Mouse (Mus musculus) megakaryocyte, adult 5-6 weeks (primary cell): ENCODE data around the gene Traf7. TPM values are rescaled to one million over a fixed set of nuclear protein-coding genes. Genes with fewer than 3 reads are reported as not detected.

Source experiments
- ATAC-seq: 2 replicates; pipeline ENCODE4 v1.8.0; 2016; ENCODE audit warnings: mild to moderate bottlenecking, inconsistent platforms; ENCODE audit not compliant: poor library complexity, severe bottlenecking
- total RNA-seq, 2 experiments: library from RNA; stranded (forward) in 1 of 2; stranded (reverse) in 1 of 2; fragments of 153-499, 151-499 nt in 1 of 2; fragments of 221-1000, 200-1000 nt in 1 of 2; gene quantifications; 2 replicates each; pipeline versions ENCODE4 v1.2.3 to v1.2.4; 2015 to 2017

Gene Traf7
- total RNA-seq, 2 experiments from 2014 or later = 46.4 to 82.8 TPM

DNA sequence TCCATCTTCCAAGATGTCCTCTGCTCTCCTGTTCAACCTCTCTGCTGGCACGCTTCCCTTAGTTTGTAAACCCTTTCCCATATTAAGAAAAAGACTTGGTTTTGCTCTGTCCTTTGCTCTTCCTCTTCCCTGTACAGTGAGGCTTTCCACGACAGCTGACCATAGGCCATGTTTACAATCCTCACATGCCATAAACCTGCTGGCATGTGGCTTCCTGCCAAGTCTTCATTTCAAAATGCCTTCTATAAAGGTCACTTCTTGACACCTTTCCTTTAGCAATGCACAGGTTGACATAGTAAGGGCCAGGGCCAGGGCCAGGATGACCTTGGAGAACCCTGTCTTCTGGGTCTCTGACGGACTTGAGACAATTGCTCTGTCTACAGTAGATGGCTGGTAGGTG is 18.5 kb upstream of the Traf7 start:
- ATAC-seq = no peak

DNA sequence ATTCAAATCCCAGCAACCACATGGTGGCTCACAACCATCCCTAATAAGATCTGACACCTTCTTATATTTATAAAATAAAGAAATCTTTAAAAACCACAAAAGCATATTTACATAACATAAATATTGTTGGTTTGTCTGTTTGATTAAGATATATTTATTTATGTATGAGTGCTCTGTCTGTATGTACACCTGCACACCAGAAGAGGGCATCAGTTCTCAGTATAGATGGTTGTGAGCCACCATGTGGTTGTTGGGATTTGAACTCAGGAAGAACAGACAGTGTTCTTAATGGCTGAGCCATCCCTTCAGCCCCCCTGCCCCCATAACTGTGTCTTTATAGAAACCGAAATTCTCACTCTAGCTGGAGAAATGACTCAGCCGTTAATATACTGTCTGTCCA is 17.5 kb upstream of the Traf7 start:
- ATAC-seq = no peak

DNA sequence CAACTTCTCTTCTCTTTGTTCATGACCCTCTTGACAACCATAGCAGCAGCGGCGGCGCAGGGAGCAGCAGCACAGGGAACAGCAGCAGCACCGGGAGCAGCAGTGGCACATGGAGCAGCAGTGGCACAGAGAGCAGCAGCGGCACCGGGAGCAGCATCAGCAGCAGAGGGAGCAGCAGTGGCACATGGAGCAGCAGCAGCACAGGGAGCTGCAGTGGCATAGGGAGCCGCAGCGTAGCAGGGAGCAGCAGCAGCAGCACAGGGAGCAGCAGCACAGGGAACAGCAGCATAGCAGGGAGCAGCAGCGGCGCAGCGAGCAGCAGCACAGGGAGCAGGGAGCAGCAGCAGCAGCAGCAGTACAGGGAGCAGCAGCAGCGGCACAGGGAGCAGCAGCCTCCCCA is 16.9 kb upstream of the Traf7 start:
- ATAC-seq = no peak

DNA sequence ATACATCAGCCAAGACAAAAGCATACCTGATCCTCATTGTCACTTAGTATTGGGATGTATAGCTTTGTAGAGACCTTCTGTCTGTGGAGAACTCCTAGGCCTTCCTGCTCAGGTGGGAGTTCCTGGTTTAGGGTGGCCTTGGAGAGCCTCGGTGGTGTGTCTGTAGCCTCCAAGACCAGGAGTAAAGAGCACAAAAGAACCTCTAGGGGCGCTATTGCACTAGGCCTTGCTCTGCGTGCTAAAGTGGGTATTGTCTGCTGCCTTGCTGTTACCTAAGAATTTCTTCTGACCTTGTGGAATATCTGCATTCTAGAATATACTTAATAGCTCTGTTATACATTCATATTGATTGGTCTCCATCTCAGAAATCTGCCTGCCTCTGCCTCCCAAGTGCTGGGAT is 12.6 kb upstream of the Traf7 start:
- ATAC-seq = peak; percentile 97

DNA sequence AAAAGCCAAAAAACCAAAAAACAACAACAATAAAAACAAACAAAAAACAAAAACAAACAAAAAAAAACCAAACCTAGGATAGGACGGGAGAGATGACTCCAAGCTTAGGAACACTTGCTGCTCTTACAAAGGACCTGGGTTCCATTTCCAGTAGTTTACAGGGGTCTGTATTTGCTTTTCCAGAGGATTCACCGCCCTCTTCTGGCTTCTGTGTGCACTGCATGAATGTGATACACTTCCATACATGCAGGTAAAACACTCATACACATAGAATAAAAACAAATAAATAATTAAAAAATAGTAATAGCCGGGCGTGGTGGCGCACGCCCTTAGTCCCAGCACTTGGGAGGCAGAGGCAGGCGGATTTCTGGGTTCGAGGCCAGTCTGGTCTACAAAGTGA is 11.2 kb upstream of the Traf7 start:
- ATAC-seq = no peak

DNA sequence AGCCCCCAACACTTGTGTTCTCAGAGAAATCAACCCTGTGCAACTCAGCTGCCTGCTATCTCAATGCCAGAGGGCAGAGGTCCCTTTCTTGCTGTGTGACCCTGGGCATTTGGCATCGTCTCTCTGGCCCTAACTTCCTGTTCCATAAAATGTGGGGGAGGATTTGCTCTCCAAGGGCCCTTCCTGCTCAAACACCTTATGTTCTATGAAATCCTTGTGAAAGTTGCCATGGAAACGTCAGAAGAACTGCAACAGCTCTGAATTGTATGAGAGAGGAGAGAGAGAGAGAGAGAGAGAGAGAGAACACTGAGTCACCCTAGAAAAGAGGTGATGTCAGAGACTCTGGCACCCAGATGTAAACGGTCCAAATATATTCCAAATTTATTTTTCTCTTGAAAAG is 9.8 kb upstream of the Traf7 start:
- ATAC-seq = no peak

DNA sequence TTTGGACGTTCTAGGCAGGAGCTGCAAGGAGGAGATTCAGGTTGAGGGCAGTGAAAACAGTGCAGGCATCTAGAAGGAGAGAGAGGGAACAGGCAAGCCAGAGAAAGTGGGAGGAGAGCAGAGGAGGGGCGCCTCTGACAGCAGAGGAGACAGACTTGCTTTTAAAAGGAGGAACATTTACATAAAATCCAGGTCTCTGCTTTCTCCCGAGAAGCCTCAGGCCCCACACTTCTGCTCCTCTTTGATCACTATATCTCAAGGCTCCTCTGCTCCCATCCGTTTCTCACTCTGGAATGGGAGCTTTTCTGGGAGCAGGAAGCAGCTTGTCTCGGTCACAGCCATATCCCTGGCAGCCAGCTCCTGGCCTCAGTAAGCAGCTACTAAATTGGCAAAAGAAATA is 7.6 kb upstream of the Traf7 start:
- ATAC-seq = no peak

DNA sequence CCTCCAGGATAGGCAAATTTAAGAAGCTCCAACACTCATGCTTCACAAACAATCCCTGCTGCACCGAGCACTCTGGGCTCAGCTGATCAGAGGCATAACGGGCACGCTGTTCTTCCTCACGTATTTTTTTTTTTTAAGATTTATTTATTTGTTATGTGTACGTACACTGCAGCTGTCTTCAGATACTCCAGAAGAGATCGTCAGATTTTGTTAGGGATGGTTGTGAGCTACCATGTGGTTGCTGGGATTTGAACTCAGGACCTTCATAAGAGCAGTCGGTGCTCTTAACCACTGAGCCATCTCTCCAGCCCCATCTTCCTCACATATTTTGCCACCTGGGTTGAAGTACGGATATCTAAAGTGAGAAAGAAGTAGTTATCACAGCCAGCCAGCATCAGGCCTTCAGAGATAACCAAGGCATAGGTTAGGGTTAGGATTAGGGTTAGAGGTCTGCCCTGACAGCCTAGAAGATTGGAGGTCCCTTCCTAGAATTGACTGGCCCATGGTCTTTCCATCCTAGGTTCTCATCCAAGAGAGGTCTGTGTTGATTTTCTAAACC is 6.5 kb upstream of the Traf7 start, which contains the start of gene Rab26:
Rab26 (minus strand) TSS at position 51 of the 559 bp plus-strand sequence.
- ATAC-seq = no peak

DNA sequence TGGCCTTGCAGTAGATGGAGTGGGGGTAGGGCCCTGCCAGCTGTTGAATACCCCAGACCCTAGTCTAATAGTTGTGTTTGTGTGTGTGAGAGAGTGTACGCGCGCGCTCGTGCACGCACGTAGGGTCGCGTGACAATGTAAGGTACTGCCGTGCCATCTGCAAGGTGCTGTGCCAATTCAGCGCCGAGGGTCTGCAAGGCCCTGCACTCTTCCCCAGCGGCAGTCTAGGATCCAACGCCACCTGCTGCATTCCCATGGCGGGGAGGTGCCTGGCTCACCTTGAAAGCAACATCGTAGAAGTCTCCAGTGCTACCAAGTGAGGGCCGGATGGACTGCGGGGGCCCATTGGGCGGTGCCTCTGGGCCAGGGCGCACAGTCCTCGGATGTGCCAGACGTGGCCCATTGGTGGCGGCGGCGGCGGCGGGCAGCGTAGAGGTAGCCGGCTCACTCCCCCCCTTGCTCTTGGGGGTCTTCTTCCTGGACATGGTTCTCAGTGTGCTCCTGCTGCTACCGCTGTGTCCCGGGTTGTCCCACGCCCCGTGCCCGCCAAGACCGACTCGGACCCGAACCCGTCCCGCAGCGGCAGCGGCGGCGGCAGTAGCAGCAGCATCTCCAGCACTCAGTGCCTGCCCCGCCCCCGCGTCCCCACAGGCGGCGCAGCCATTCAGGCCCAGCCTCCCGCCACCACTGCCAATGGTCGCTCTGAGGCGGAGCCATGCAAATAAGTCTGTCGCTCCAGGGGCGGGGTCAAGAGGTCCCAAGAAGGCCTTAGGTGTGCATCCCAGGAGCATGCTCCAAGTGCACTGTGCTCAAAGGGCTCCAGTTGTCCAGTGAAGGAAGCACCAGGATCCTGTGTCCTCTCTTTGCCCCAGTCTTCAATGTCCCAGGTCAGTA is 5.6 kb upstream of the Traf7 start:
- peak; percentile 93 for ATAC-seq

DNA sequence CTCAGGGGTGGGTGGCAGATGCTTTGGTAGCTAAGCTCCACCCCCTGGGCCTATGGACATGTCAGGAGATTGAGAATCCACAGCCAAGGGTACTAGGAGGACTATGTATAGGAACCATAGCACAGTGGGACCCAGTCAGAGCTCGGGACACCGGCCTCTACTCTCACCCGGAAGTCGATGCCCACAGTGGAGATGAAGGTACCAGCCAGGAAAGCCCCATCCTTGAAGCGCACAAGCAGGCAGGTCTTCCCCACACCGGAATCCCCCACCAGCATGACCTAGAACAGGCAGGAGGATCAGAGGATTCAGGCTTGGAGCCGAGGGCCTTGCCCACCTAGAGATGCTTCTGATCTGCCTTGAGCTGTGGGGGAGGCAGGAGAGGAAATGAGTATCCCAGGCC is 4.3 kb upstream of the Traf7 start:
- ATAC-seq = no peak

DNA sequence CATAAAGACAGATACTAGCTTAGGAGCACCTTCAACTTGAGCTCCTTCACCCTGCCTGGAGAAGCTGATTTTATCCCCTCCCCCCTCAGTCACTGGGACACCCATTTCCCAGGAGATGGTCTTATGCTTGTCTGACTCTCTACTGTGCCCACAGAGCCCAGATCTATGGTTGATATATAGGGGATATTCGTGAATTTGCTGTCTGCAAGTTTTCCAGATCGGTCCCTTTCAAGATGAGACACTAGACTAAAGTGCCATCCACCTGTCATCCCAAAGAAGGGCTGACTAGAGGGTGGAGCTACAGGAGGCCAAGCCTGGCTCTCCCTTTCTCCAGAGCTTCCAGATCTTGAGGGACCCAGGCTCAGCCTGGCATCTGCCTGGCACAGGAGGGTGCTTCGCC is 3.3 kb upstream of the Traf7 start:
- ATAC-seq = no peak

DNA sequence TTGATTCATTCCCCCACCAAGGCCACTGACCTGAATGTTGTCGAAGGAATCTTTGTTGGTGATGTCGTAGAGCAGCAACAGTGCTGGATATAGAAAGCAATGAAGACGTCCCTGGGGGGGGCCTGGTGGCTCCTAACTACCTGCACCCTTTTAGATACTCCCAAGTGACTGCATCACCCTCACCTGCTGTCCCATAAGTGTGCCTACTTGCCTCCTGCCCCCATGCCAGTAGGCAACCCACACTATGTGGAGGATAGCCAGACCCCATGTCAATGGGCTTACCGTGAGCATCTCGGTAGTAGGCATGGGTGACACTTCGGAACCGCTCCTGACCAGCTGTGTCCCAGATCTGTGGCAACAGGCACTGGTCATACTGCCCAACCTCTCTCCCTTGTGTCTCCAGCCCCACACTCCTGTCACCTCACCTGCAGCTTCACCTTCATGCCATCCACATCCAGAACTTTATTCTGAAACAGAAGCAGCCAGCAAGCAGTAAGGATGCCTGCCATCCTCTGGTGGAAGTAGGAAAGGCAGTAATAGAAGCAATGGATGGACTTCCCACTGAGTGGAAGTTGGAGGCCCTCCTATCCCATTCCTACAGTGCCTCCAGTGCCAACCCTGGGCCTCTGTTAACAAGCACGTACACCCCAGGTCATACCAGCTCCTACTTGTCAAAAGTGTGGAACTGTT is 2.8 kb upstream of the Traf7 start:
- ATAC-seq = no peak

DNA sequence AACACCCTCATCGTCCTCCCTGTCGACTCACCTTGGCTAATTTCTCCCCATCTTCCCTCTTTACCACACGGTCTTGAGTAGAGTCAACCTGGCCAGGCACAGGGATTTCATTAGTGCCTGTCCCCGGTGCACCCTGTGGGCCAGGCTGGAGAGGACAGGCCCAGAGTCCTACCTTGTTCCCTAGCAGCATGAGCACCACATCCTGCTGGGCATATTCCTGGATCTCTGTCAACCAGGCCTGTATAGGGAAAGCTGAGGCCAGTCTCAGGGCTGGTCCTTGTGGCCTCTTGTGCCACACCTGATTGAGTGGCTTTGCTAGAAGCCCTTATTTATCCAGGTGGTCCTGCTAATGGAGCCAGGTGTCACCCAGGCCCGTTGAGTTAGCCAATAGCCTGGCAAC is 2.1 kb upstream of the Traf7 start:
- ATAC-seq = no peak

DNA sequence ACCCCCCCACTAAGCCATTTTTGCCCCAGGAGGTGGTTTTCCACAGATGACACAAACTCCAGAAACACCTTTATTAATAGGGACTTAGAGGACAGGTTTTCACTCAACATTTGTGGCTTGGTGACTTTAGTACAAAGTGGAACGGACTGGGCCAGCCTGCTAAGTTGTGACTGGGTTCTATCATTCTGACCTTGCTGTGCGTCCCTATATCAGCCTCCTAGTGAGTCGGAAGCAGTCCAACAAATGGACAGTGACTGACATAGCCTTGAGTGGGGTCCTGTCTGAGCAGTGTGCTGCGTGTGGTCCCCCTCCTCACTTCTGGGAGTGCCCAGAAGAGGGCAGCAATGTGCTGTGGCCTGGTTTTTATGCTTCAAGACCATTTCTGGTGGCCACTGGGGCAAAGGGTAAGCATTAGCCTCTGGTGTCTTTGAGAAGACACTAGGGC is 1.3 kb upstream of the Traf7 start:
- no peak for ATAC-seq

DNA sequence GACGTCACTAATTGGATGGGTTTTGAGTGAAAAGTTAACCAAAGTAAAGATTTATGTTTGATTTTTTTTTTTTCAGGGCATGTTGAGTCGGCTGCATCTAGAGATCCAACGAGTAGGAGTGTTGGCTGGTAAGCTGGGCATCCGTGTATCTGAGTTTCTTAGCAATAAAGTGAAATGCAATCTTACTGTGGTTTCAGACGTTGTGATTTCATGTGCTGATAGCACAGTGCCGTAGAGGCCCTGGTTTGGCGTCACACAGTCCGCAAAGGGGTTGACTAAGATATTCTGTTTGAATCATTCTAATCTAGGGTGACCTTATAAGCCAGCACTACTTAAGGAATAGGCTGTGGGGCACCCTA is 801 bp upstream of the Traf7 start:
- no peak for ATAC-seq

DNA sequence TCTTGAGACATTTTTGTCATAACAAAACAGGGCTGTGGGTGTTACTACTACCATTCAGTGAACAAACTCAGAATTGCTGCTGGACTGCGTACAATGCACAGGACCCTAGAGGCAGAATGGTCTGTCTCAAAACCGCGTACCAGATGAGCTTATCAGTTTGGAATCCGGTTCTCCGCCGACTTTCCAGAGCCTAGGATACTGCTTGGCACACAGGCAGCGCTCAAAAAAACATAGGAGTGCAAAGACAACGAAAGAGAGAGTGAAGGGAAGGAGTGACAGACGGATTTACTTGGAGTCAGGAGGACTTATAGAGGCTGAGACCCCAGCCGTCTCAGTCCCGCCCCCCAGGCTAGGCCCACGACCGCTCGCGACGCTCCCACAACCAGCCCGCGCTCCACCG is 423 bp downstream of the Traf7 start:
- no peak for ATAC-seq

DNA sequence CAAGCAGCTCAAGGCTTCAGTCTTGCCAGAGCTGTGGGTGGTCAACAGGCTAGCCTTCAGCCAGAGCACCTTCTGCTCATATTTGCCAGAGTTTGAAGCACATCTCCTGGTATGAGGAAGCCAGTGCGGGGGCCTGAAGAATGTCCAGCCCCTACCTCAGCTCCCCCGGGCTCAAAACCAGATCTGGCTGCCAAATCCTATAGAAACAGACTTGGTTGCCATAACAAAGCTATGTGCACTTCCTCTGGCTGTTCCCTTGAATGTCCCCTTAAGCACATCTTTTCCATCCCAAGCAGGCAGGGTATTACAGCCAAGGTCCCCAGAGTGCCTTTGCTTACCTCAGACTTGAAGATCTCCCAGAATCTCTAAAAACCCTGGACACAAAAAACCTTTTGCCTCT is 3.0 kb downstream of the Traf7 start:
- no peak for ATAC-seq

DNA sequence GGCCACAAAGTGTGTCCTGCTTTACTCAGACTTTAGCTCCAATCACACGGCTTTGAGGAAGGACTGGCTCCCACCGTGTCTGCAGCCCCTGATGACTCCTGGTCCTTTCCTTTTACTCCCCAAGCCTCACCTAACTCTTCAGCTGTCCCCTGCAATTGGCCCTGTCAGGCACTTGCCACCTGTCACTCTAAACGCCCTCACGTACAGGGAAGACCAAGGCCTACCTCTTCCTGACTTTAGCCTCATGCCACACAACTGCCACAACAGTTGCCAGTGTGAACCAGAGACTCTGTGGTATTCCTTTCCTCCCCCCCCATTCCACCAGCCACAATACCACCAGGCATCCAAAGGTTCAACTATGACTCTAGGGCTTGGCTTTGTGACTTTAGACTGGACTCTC is 7.3 kb downstream of the Traf7 start:
- ATAC-seq = no peak

DNA sequence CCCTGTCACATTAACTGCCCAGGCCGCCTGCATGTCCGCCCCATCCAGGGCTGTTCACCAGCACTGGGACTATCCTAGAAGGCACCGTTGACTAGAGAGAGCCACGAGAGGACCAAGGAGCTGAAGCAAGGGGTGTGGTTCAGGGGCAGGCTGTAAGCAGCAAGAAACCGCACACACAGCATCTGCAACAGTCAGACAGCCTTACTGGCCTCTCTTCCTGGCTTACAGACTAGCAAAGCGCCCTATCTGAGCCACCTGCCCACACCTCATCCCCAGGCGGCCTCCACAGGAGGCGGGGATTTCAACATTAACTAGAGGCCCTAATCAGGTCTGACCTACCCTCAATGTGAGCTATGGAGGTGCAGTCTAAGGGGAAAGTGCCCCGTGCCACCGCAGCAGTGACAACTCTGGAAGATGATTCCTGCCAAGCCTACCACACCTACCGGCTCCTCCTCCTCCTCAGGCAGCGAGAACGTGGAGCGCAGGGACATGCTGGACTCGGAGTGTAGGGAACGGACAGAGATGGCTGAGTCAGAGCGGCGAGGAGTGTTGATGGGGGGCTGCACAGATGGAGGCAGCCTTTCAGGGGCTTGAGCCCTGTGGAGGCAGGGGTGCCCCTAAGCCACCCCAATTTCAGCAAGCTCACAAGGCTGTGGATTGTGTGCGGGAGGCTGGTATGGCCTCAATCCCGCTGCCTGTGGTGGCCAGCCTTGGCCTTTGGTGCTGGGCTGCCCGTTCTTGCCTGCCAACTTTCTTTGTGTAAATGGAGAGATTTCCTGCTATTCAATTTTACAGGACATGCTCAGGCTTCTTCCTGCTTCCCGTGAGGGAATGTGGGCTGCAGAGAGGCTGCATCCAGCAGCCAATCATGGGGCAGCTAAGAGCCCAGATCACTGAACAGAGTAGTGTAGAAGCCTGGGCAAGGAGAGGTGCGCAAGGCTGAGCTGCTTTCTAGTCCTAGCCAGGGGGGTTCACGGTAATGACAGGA is 13.2 kb downstream of the Traf7 start:
- ATAC-seq = no peak

DNA sequence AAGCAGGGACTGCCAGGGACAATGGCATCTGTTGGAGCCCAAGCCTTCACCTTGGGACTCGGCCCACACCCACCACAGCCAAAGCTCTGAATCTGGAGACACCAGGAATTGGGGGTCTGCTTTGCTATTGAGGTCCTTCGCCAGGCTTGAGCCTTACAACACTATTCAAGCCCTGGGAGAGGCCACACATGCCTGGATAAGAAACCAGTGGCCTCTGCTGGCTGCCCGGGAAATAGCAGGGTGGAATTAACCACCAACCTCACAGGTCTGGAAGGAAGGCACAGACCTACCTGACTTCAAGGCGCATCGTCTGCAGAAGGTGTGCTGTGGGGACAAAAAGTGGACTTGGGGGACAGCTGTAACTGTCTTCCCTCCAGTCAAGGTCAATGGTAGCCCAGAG is 14.1 kb downstream of the Traf7 start:
- peak; percentile 45; the same call in 1 of the 2 replicates for ATAC-seq
